Mouse (Mus musculus) hindbrain, postnatal 0 days (tissue): ENCODE data around the gene Eml4. TPM values are rescaled to one million over a fixed set of nuclear protein-coding genes. Genes with fewer than 3 reads are reported as not detected.

Experiments used
- ATAC-seq: fragments of 200-750 bp; cut with Nextera tagmentation; 2 replicates; pipeline ENCODE4 v1.8.0; 2017; ENCODE audit warnings: mild to moderate bottlenecking, moderate TSS enrichment, moderate library complexity
- DNase-seq: peaks from one replicate; pipeline ENCODE4 v3.0.0-alpha.2; 2015; ENCODE audit warnings: low spot score
- H3K27ac ChIP-seq: fragments of 300-500 bp; sonication (generic); 2 replicates; pipeline ENCODE4 v1.5.1; 2014; ENCODE audit warnings: mild to moderate bottlenecking
- H3K27me3 ChIP-seq: fragments of 300-500 bp; sonication (generic); 2 replicates; pipeline ENCODE4 v1.6.1; 2014; ENCODE audit warnings: low read length, mixed read lengths; ENCODE audit not compliant: insufficient read depth
- H3K36me3 ChIP-seq: fragments of 300-500 bp; sonication (generic); 2 replicates; pipeline ENCODE4 v1.6.1; 2014; ENCODE audit warnings: low read length, mixed read lengths; ENCODE audit not compliant: insufficient read depth
- H3K4me1 ChIP-seq: fragments of 300-500 bp; sonication (generic); 2 replicates; pipeline ENCODE4 v1.6.1; 2014; ENCODE audit warnings: antibody characterized with exemption, low read length, mixed read lengths; ENCODE audit not compliant: insufficient read depth
- H3K4me2 ChIP-seq: fragments of 300-500 bp; sonication (generic); 2 replicates; pipeline ENCODE4 v1.6.1; 2014; ENCODE audit warnings: low read depth, mild to moderate bottlenecking, low read length, moderate library complexity, mixed read lengths
- H3K4me3 ChIP-seq: fragments of 300-500 bp; sonication (generic); 2 replicates; pipeline ENCODE4 v1.5.1; 2014; ENCODE audit warnings: low read length
- H3K9ac ChIP-seq: fragments of 300-500 bp; sonication (generic); replicated peaks from 2 replicates; pipeline ENCODE4 v1.6.1; 2014; ENCODE audit warnings: mild to moderate bottlenecking, low read length, moderate library complexity, mixed read lengths
- H3K9me3 ChIP-seq: fragments of 300-500 bp; sonication (generic); 2 replicates; pipeline ENCODE4 v1.6.1; 2016; ENCODE audit warnings: low read length, mixed read lengths
- CTCF ChIP-seq: IDR thresholded peaks from 2 replicates; pipeline ENCODE4 v1.5.1; 2016; ENCODE audit warnings: antibody characterized with exemption, control low read depth, low read depth
- WGBS: fragments of 180-500 bp; shearing (Covaris S2); extraction: QIAGEN DNeasy Blood & Tissue Kit; methylation state at CpG from one replicate; pipeline ENCODE4 v1.1.7; 2014; 5-methylcytosine and 5-hydroxymethylcytosine counted together
- polyA plus RNA-seq: library from polyadenylated mRNA; unstranded; fragments of >200 nt; fragmentation: Nextera tagmentation; extraction: Ambion mirVana; gene quantifications from 2 replicates; pipeline ENCODE4 v1.2.1, GENCODE M21; 2015
- total RNA-seq: library from RNA; depleted of rRNA; stranded (reverse); fragments of >200 nt; gene quantifications from 2 replicates; pipeline ENCODE4 v1.2.3, GENCODE M21; 2014

The Eml4 gene
- total and polyA plus RNA-seq, 2 experiments from 2014 or later = 20.2 to 42.9 TPM

DNA sequence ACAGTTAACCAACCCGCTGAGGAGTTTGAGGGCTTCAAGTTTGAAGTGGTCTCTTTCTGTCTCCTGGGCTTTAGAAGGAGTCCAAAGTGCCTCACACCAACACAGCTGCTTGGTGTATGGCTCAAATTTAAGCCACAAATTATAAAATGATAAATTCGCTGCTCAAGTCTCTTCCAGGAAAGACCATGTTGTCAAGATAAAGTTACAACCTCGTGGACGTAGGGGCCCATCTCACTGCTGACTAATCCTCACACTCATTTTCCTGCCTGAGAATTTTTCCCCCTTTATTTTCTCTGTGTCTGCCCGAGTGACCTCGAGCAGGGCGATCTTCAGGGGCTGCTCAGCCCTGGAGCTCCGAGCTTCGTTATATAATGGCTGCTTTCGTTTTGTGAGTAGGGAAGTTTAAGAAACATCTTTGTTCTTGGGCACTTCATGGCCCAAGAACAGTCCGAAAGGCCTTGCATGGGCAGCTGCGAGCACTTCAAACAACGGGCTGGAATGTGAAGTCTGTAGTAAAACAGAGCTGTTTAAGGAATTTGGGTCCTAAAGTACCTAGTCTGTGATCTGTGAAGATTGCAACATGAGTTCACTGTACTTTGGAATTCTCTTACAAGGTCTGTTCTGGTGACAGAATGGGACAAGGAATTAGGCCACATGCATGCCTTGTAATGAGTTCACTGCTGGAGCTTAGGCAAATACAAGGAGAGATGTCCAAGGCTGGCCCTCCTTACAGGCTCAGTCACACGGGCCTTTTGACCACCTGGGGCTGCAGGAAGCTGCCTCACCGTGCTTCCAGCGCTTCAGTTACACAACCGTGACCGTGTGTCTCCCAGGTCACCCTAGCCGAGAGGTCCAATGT is 27.1 kb upstream of the Eml4 start:
- peak overlapping the region; percentile 28; the same call in 1 of the 2 replicates for H3K9ac ChIP-seq
- H3K36me3 ChIP-seq = no peaks in the 10 kb centered on the region
- no peak for TF ChIP-seq CTCF
- H3K27ac ChIP-seq = peak overlapping the region; percentile 45; the same call in 1 of the 2 replicates
- no peaks in the 10 kb centered on the region for H3K27me3 ChIP-seq
- H3K4me1 ChIP-seq = peaks cover 9% of the 10 kb centered on the region; the same call in 1 of the 2 replicates
- DNase-seq (no peak), ATAC-seq (no peak)
- WGBS = 58% methylated on average over 19 of the region's 19 CpGs
- no peaks in the 10 kb centered on the region for H3K9me3 ChIP-seq
- peak overlapping the region; percentile 56; the same call in 1 of the 2 replicates for H3K4me2 ChIP-seq
- H3K4me3 ChIP-seq = no peak overlapping the region

DNA sequence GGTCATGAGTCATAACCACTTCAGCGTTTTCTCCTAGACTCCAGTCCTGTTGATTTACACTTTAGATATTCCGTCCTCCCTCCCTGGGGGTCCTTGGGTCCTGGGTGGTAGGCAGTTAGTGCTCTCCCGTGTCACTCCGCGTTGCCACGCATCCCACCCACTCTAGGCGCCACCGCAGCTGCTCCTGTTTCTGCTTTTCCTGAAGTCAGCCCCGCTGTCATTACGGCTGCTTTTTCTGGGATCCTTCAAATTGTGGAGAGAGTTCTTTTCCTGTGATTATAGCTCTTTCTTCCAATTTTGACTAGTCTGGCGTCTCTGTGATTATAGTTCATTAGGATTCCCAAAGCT is 26.5 kb upstream of the Eml4 start:
- Histone ChIP-seq H3K36me3 (no peaks in the 10 kb centered on the region), H3K4me2 (no peak overlapping the region), H3K9ac (no peak overlapping the region), H3K9me3 (no peaks in the 10 kb centered on the region), H3K27ac (no peak overlapping the region), H3K4me1 (peaks cover 9% of the 10 kb centered on the region; the same call in 1 of the 2 replicates), H3K4me3 (no peak overlapping the region), H3K27me3 (no peaks in the 10 kb centered on the region)
- ATAC-seq (no peak), DNase-seq (no peak)
- WGBS = 87% methylated on average over 11 of the region's 11 CpGs
- TF ChIP-seq CTCF = no peak

- TF ChIP-seq CTCF = no peak
- ATAC-seq (no peak), DNase-seq (no peak)
- Histone ChIP-seq H3K9ac (no peak overlapping the region), H3K36me3 (no peaks in the 10 kb centered on the region), H3K27ac (no peak overlapping the region), H3K27me3 (no peaks in the 10 kb centered on the region), H3K4me3 (no peak overlapping the region), H3K4me1 (no peaks in the 10 kb centered on the region), H3K9me3 (no peaks in the 10 kb centered on the region), H3K4me2 (peak overlapping the region; percentile 8; the same call in 1 of the 2 replicates)
- WGBS = 44% methylated on average over 13 of the region's 13 CpGs
Observed at GRCm38 (mm10) chr17:83335183-83335584, 15.5 kb upstream of the Eml4 start.

GRCm38 (mm10) chr17:83337051-83337898 is 13.5 kb upstream of the Eml4 start:
- no peak overlapping the region for H3K9ac ChIP-seq
- no peaks in the 10 kb centered on the region for H3K4me1 ChIP-seq
- WGBS = 77% methylated on average over 13 of the region's 13 CpGs
- no peaks in the 10 kb centered on the region for H3K36me3 ChIP-seq
- H3K9me3 ChIP-seq = no peaks in the 10 kb centered on the region
- ATAC-seq (no peak), DNase-seq (no peak)
- H3K4me2 ChIP-seq = no peak overlapping the region
- no peak overlapping the region for H3K27ac ChIP-seq
- H3K4me3 ChIP-seq = no peak overlapping the region
- no peaks in the 10 kb centered on the region for H3K27me3 ChIP-seq
- TF ChIP-seq CTCF = peak; percentile 4; the same call in 1 of the 2 replicates

GRCm38 (mm10) chr17:83339368-83340085 is 11.2 kb upstream of the Eml4 start:
- Histone ChIP-seq H3K4me3 (no peak overlapping the region), H3K36me3 (no peaks in the 10 kb centered on the region), H3K9ac (no peak overlapping the region), H3K9me3 (no peaks in the 10 kb centered on the region), H3K4me2 (no peak overlapping the region), H3K4me1 (no peaks in the 10 kb centered on the region), H3K27me3 (no peaks in the 10 kb centered on the region), H3K27ac (no peak overlapping the region)
- 78% methylated on average over 13 of the region's 13 CpGs for whole genome bisulfite sequencing
- ATAC-seq (no peak), DNase-seq (no peak)
- TF ChIP-seq CTCF = no peak

DNA sequence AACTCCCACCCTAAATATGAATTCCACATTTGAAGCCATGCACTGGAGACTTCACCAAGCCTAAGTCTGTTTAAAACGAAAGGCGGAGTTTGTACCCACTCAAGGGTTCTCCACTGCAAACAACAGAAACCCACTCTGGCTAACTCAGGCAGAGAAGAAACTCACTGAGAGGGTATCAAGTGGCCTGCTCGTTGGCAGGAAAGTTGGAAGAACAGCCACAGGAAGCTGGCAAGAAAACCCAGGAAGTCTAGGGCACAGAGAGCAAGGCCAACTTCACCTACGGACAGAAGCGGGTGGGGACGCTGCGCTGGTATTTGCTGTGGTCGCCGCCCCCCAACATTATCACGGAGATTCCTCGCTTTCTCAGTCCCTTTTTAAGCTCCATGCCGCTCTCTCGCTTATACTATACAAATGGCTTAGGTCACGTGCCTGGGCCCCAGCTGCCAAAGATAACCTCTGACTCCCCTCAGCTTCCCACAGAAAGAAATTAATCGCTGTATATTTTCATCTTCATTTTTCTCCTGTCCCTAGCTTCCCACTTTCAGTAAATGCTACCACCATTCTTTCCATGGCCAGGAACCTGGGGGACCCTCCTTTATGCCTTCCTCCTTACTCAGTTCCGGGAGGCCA is 9.7 kb upstream of the Eml4 start:
- no peak overlapping the region for H3K27ac ChIP-seq
- 73% methylated on average over 16 of the region's 16 CpGs for WGBS

More for the DNA sequence above, 9.7 kb upstream of the Eml4 start:
- no peak overlapping the region for H3K4me2 ChIP-seq
- H3K9ac ChIP-seq = no peak overlapping the region
- no peaks in the 10 kb centered on the region for H3K4me1 ChIP-seq
- no peaks in the 10 kb centered on the region for H3K36me3 ChIP-seq
- H3K9me3 ChIP-seq = no peaks in the 10 kb centered on the region
- H3K4me3 ChIP-seq = no peak overlapping the region
- no peak for TF ChIP-seq CTCF
- no peak for DNase-seq
- no peaks in the 10 kb centered on the region for H3K27me3 ChIP-seq
- no peak for ATAC-seq
